Mouse (Mus musculus) ES-Bruce4 (cell line): Measurements from ENCODE around the gene Lamtor2. TPM values are rescaled to one million over a fixed set of nuclear protein-coding genes. Genes with fewer than 3 reads are reported as not detected.

Source experiments
- H3K27ac ChIP-seq: 2 replicates; pipeline ENCODE4 v1.5.1; 2012; ENCODE audit warnings: low read length, inconsistent platforms; ENCODE audit not compliant: insufficient read depth
- H3K27me3 ChIP-seq: 2 replicates; pipeline ENCODE4 v1.6.1; 2012; ENCODE audit warnings: mild to moderate bottlenecking, low read length, inconsistent platforms; ENCODE audit not compliant: control insufficient read depth, poor library complexity, insufficient read depth, severe bottlenecking
- H3K36me3 ChIP-seq: 2 replicates; pipeline ENCODE4 v1.6.1; 2012; ENCODE audit warnings: inconsistent platforms, mild to moderate bottlenecking, low read length, moderate library complexity; ENCODE audit not compliant: control insufficient read depth, poor library complexity, insufficient read depth, severe bottlenecking
- H3K4me1 ChIP-seq: one replicate; pipeline ENCODE4 v1.8.1; 2011; ENCODE audit warnings: low read length; ENCODE audit not compliant: control insufficient read depth, insufficient read depth
- H3K4me3 ChIP-seq: 2 replicates; pipeline ENCODE4 v1.5.1; 2011; ENCODE audit warnings: low read depth, mild to moderate bottlenecking, low read length
- H3K9ac ChIP-seq: 2 replicates; pipeline ENCODE4 v1.6.1; 2012; ENCODE audit warnings: low read depth, mild to moderate bottlenecking, inconsistent platforms; ENCODE audit not compliant: poor library complexity, severe bottlenecking
- H3K9me3 ChIP-seq: replicated peaks from 2 replicates; pipeline ENCODE4 v1.6.1; 2012; ENCODE audit warnings: mild to moderate bottlenecking, low read length, inconsistent platforms; ENCODE audit not compliant: control insufficient read depth, poor library complexity, insufficient read depth, severe bottlenecking
- CTCF ChIP-seq: IDR thresholded peaks from one replicate; pipeline ENCODE4 v1.8.1; 2011; ENCODE audit warnings: low read depth, low read length
- EP300 ChIP-seq: IDR thresholded peaks from 2 replicates; pipeline ENCODE4 v1.6.1; 2011; ENCODE audit warnings: low read depth, low read length; ENCODE audit not compliant: insufficient read depth
- POLR2A ChIP-seq: IDR thresholded peaks from one replicate; pipeline ENCODE4 v1.8.1; 2011; ENCODE audit warnings: low read length; ENCODE audit not compliant: insufficient read depth
- polyA plus RNA-seq: library from polyadenylated mRNA; stranded (reverse); fragments of >200 nt; gene quantifications from 2 replicates; pipeline ENCODE4 v1.2.4, GENCODE M21; 2011; ENCODE audit warnings: low read depth; ENCODE audit not compliant: missing spikeins, insufficient read depth, insufficient read length

Gene Lamtor2
- polyA plus RNA-seq, 1 experiment, result 151 TPM

GRCm38 (mm10) chr3:88555731-88556130 lies 2.9 kb upstream of the Lamtor2 start:
- H3K9ac ChIP-seq, result no peak overlapping the region
- H3K9me3 ChIP-seq, result no peaks in the 10 kb centered on the region
- H3K27me3 ChIP-seq, result no peaks in the 10 kb centered on the region
- H3K4me3 ChIP-seq, result no peak overlapping the region
- peaks cover 2% of the 10 kb centered on the region for H3K4me1 ChIP-seq
- H3K36me3 ChIP-seq, result peaks cover 50% of the 10 kb centered on the region
- TF ChIP-seq POLR2A (no peak), CTCF (no peak), EP300 (no peak)
- no peak overlapping the region for H3K27ac ChIP-seq

GRCm38 (mm10) chr3:88555069-88555605 lies 2.3 kb upstream of the Lamtor2 start:
- Histone ChIP-seq H3K9me3 (no peaks in the 10 kb centered on the region), H3K4me3 (peak overlapping the region; percentile 34), H3K27me3 (no peaks in the 10 kb centered on the region), H3K36me3 (peaks cover 44% of the 10 kb centered on the region), H3K27ac (no peak overlapping the region), H3K4me1 (peaks cover 2% of the 10 kb centered on the region), H3K9ac (peak overlapping the region; percentile 100)
- TF ChIP-seq POLR2A (no peak), EP300 (no peak), CTCF (no peak)

- peaks cover 3% of the 10 kb centered on the region for H3K4me1 ChIP-seq
- TF ChIP-seq EP300, result no peak
- no peak for TF ChIP-seq POLR2A
- TF ChIP-seq CTCF, result no peak
- peak overlapping the region; percentile 86 for H3K27ac ChIP-seq
- peaks cover 33% of the 10 kb centered on the region for H3K36me3 ChIP-seq
- H3K9me3 ChIP-seq, result no peaks in the 10 kb centered on the region
- peak overlapping the region; percentile 100 for H3K9ac ChIP-seq
- no peaks in the 10 kb centered on the region for H3K27me3 ChIP-seq
- peak overlapping the region; percentile 99 for H3K4me3 ChIP-seq
Measured at GRCm38 (mm10) chr3:88553880-88554586, 1.2 kb upstream of the Lamtor2 start.

GRCm38 (mm10) chr3:88553525-88553879 lies 628 bp upstream of the Lamtor2 start, which contains the start of gene Ubqln4:
Ubqln4 (plus strand) TSS chr3:88553758.
- Histone ChIP-seq H3K9ac (peak within 1 kb of the TSS; percentile 100), H3K4me3 (peak within 1 kb of the TSS; percentile 99), H3K27me3 (no peaks in the 10 kb centered on the region), H3K4me1 (peaks cover 4% of the 10 kb centered on the region), H3K9me3 (no peaks in the 10 kb centered on the region), H3K36me3 (peaks cover 27% of the 10 kb centered on the region), H3K27ac (peak within 1 kb of the TSS; percentile 89)
- peak; percentile 45 for TF ChIP-seq CTCF
- no peak for TF ChIP-seq POLR2A

GRCm38 (mm10) chr3:88552082-88552645 lies 710 bp downstream of the Lamtor2 start:
- H3K27me3 ChIP-seq, result no peaks in the 10 kb centered on the region
- H3K27ac ChIP-seq, result peak overlapping the region; percentile 14
- H3K9ac ChIP-seq, result peak overlapping the region; percentile 60
- no peaks in the 10 kb centered on the region for H3K9me3 ChIP-seq
- H3K4me1 ChIP-seq, result peaks cover 3% of the 10 kb centered on the region
- TF ChIP-seq EP300 (no peak), CTCF (no peak), POLR2A (no peak)
- peak overlapping the region; percentile 90 for H3K4me3 ChIP-seq
- H3K36me3 ChIP-seq, result peaks cover 14% of the 10 kb centered on the region

GRCm38 (mm10) chr3:88551586-88551985 lies 1.3 kb downstream of the Lamtor2 start:
- H3K4me3 ChIP-seq, result peak overlapping the region; percentile 34
- H3K9ac ChIP-seq, result peak overlapping the region; percentile 60
- TF ChIP-seq EP300 (no peak), POLR2A (no peak), CTCF (no peak)
- H3K9me3 ChIP-seq, result no peaks in the 10 kb centered on the region
- peaks cover 9% of the 10 kb centered on the region for H3K36me3 ChIP-seq
- no peaks in the 10 kb centered on the region for H3K27me3 ChIP-seq
- no peak overlapping the region for H3K27ac ChIP-seq
- H3K4me1 ChIP-seq, result peaks cover 4% of the 10 kb centered on the region
